Mouse (Mus musculus): ENCODE results near the gene Usf1.
A peak's percentile ranks its signal among the peaks of the same experiment; 100 is the strongest.

Gene Usf1

GRCm38 (mm10) chr1:171418660-171419059, 7.5 kb downstream of the Usf1 start, which contains the start of gene Tstd1:
Tstd1 (plus strand) TSS chr1:171418872.
- DNase-seq = peak; percentile 80 to 89

GRCm38 (mm10) chr1:171419291-171419882, 8.3 kb downstream of the Usf1 start:
- no peak for DNase-seq

GRCm38 (mm10) chr1:171419905-171420304, 8.8 kb downstream of the Usf1 start:
- DNase-seq = no peak

GRCm38 (mm10) chr1:171422504-171423095, 11.5 kb downstream of the Usf1 start:
- DNase-seq = no peak

- DNase-seq = no peak
These were observed 13.5 kb downstream of the Usf1 start for GRCm38 (mm10) chr1:171424638-171425037.

GRCm38 (mm10) chr1:171425126-171425525, 14.0 kb downstream of the Usf1 start:
- peak in 1 of 2 experiments; percentile 26 for DNase-seq

- no peak for DNase-seq
These were observed 21.0 kb downstream of the Usf1 start for GRCm38 (mm10) chr1:171432158-171432557.

GRCm38 (mm10) chr1:171435288-171435814, 24.2 kb downstream of the Usf1 start:
- peak in 1 of 2 experiments; percentile 33 for DNase-seq

- no peak for DNase-seq
These were observed 24.9 kb downstream of the Usf1 start for GRCm38 (mm10) chr1:171435974-171436373.

- DNase-seq = peak; percentile 96 to 97
These were observed 26.3 kb downstream of the Usf1 start, which contains the start of gene F11r for GRCm38 (mm10) chr1:171437264-171438013. F11r (plus strand) TSS chr1:171437535.

- DNase-seq = peak; percentile 56 to 62
These were observed 27.0 kb downstream of the Usf1 start for GRCm38 (mm10) chr1:171438014-171438670.

- peak in 1 of 2 experiments; percentile 57 for DNase-seq
These were observed 28.0 kb downstream of the Usf1 start for GRCm38 (mm10) chr1:171439072-171439471.

- peak; percentile 88 to 93 for DNase-seq
These were observed 29.1 kb downstream of the Usf1 start for GRCm38 (mm10) chr1:171440025-171440725.

GRCm38 (mm10) chr1:171441466-171442412, 30.6 kb downstream of the Usf1 start:
- peak; percentile 63 to 71 for DNase-seq

- peak; percentile 50 to 62 for DNase-seq
These were observed 31.3 kb downstream of the Usf1 start for GRCm38 (mm10) chr1:171442413-171442760.

- DNase-seq = no peak
These were observed 33.9 kb downstream of the Usf1 start for GRCm38 (mm10) chr1:171445050-171445449.

- DNase-seq = no peak
These were observed 35.7 kb downstream of the Usf1 start for GRCm38 (mm10) chr1:171446854-171447253.

- DNase-seq = no peak
These were observed 36.6 kb downstream of the Usf1 start for GRCm38 (mm10) chr1:171447692-171448091.

- DNase-seq = peak; percentile 48 to 68
These were observed 38.9 kb downstream of the Usf1 start for GRCm38 (mm10) chr1:171450062-171450461.

- no peak for DNase-seq
These were observed 39.9 kb downstream of the Usf1 start for GRCm38 (mm10) chr1:171451001-171451400.

GRCm38 (mm10) chr1:171452522-171452921, 41.4 kb downstream of the Usf1 start:
- no peak for DNase-seq
